7 mouse cellular contexts compared by ENCODE assay signal in the genomic region with DNA sequence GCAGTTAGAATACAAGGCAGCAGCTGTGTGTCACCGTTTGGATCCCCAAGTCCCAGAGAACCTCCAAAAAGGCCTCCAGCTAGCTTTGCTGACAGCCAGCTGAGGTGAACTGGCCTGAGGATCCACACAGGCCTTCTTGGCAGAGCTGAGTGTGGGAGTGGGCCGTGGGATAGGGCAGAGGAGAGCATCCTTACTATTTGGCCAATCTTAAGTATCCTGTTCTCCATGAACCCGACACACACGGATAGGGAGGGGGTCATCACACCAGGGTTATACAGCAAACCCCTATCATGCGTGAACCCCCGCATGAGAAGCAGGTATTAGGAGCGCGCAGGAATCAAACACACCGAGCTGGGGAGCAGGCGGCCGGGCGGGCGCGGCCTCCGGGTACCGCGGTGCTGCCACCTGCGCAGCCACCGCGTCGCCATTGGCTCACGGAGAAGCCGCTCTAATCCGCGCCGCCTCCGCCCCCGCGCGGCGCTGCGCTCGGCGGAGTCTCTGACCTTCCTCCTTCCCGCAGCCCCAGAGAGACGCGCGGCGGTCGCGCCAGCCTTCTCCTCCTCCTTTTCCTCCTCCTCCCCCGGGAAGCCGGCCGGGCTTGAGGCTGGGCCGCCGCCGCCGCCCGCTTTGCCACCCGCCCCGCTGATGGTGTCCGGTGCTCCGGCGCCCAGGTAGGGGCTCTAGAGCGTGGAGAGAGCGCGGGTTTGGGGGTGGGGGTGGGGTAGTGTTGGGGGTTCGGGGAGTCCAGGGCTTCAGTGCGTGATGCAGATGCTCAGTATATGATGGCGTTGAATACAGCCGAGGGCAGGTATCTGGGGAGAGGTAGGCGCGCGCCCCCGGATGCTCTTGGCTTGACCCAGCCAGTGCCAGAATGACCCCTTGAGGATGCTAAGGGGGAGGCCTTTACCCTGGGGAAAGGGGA. TPM values are rescaled to one million over a fixed set of nuclear protein-coding genes. Genes with fewer than 3 reads are reported as not detected.
DNase-seq lines count a peak whose midpoint lies in the region; ATAC-seq lines count a peak whose summit lies in the region.

A gene (plus strand): TSS at position 421 of the 922 bp plus-strand sequence.

- peak within 1 kb of the TSS; percentile 83 for H3K4me2 ChIP-seq in hindbrain, embryonic 14.5 days (replicated peaks)
- peak within 1 kb of the TSS; percentile 85 for H3K4me2 ChIP-seq in midbrain, embryonic 14.5 days (ENCODE audit: low read length)
- peak within 1 kb of the TSS; percentile 62 for H3K4me2 ChIP-seq in stomach, embryonic 14.5 days (replicated peaks; ENCODE audit: low read depth, low read length)

- 1% methylated on average over 46 of the region's 65 CpGs for WGBS in hindbrain, embryonic 14.5 days
- WGBS in midbrain, embryonic 14.5 days, result 1% methylated on average over 65 of the region's 65 CpGs
- 1% methylated on average over 56 of the region's 65 CpGs for WGBS in stomach, embryonic 14.5 days

- peak; percentile 41 to 47 for DNase-seq in CD8-positive naive resting alpha-beta T cell, adult 2 months (ENCODE audit: low read depth in 2 of 2, low spot score in 2 of 2)
- peak; percentile 63 for DNase-seq in T-cell, adult 2 months (ENCODE audit: low spot score)
- peak; percentile 33 for DNase-seq in embryo, embryonic 9.5 days (ENCODE audit: extremely low spot score)
- DNase-seq in hindbrain, embryonic 14.5 days (ENCODE audit: low spot score), result peak; percentile 78
- DNase-seq in left cerebral cortex, postnatal 10 days (ENCODE audit: extremely low spot score in 1 of 2, low spot score in 2 of 2), result peak in 1 of 2 experiments; percentile 82
- DNase-seq in midbrain, embryonic 14.5 days, result peak; percentile 89

- intact Hi-C loops in left cerebral cortex, postnatal 10 days (cut with DNase I), result no loop called here

- H3K4me3 ChIP-seq in hindbrain, embryonic 14.5 days (replicated peaks; ENCODE audit: low read length), result peak within 1 kb of the TSS; percentile 75
- peak within 1 kb of the TSS; percentile 54 for H3K4me3 ChIP-seq in midbrain, embryonic 14.5 days (replicated peaks; ENCODE audit: low read depth, low read length)
- peak within 1 kb of the TSS; percentile 31 for H3K4me3 ChIP-seq in stomach, embryonic 14.5 days (ENCODE audit: low read depth, low read length)

- H3K27ac ChIP-seq in hindbrain, embryonic 14.5 days, result peak within 1 kb of the TSS; percentile 62
- H3K27ac ChIP-seq in midbrain, embryonic 14.5 days (replicated peaks; ENCODE audit: low read depth, low read length), result peak within 1 kb of the TSS; percentile 43
- no peak within 1 kb of the TSS for H3K27ac ChIP-seq in stomach, embryonic 14.5 days (ENCODE audit: low read length)

- H3K36me3 ChIP-seq in hindbrain, embryonic 14.5 days (replicated peaks; ENCODE audit: control insufficient read depth, insufficient read depth), result no peaks in the 10 kb centered on the region
- H3K36me3 ChIP-seq in midbrain, embryonic 14.5 days (ENCODE audit: control insufficient read depth, insufficient read depth, low read length), result no peaks in the 10 kb centered on the region
- no peaks in the 10 kb centered on the region for H3K36me3 ChIP-seq in stomach, embryonic 14.5 days (ENCODE audit: control insufficient read depth, insufficient read depth, low read length)

- no peaks in the 10 kb centered on the region for H3K9me3 ChIP-seq in hindbrain, embryonic 14.5 days (ENCODE audit: control insufficient read depth, low read length)
- no peaks in the 10 kb centered on the region for H3K9me3 ChIP-seq in midbrain, embryonic 14.5 days (ENCODE audit: control insufficient read depth, low read length)
- H3K9me3 ChIP-seq in stomach, embryonic 14.5 days (ENCODE audit: control insufficient read depth, low read depth, low read length), result no peaks in the 10 kb centered on the region

- H3K4me1 ChIP-seq in hindbrain, embryonic 14.5 days (replicated peaks; ENCODE audit: control insufficient read depth, insufficient read depth, low read length), result peaks cover 10% of the 10 kb centered on the region; the same call in 1 of the 2 replicates
- no peaks in the 10 kb centered on the region; the same call in 1 of the 2 replicates for H3K4me1 ChIP-seq in midbrain, embryonic 14.5 days (ENCODE audit: control insufficient read depth, insufficient read depth, low read length)
- H3K4me1 ChIP-seq in stomach, embryonic 14.5 days (ENCODE audit: control insufficient read depth, insufficient read depth, low read length), result peaks cover 9% of the 10 kb centered on the region; the same call in 1 of the 2 replicates

- peak; percentile 85 for ATAC-seq in hindbrain, embryonic 14.5 days (ENCODE audit: low FRiP score)
- peak; percentile 79 for ATAC-seq in midbrain, embryonic 14.5 days (ENCODE audit: low FRiP score, low TSS enrichment)
- ATAC-seq in stomach, embryonic 14.5 days (ENCODE audit: insufficient number of reproducible peaks, insufficient read depth, low FRiP score, low read depth), result peak; percentile 59

- H3K27me3 ChIP-seq in hindbrain, embryonic 14.5 days (ENCODE audit: control insufficient read depth, insufficient read depth, low read length), result no peaks in the 10 kb centered on the region
- 0 out of 2 replicates have a peak, but pooled peaks cover 5% of the 10 kb centered on the region for H3K27me3 ChIP-seq in midbrain, embryonic 14.5 days (ENCODE audit: control insufficient read depth, insufficient read depth, low read length)
- H3K27me3 ChIP-seq in stomach, embryonic 14.5 days (ENCODE audit: control insufficient read depth, insufficient read depth, low read length), result peaks cover 13% of the 10 kb centered on the region; the same call in 1 of the 2 replicates

- peak within 1 kb of the TSS; percentile 82 for H3K9ac ChIP-seq in hindbrain, embryonic 14.5 days
- peak within 1 kb of the TSS; percentile 63 for H3K9ac ChIP-seq in midbrain, embryonic 14.5 days (replicated peaks; ENCODE audit: low read length)
- no peak within 1 kb of the TSS for H3K9ac ChIP-seq in stomach, embryonic 14.5 days (replicated peaks; ENCODE audit: low read depth, low read length)

RNA-seq across cellular contexts. Expression of the gene that starts here (rescaled TPM):
- polyA plus RNA-seq in hindbrain, embryonic 14.5 days (2014; fragmentation: Nextera tagmentation; extraction: Ambion mirVana), result 44.5 and 51.7 TPM in 2 replicates
- total RNA-seq in left cerebral cortex, postnatal 10 days (2021), result 100 to 1,000 TPM; 204 to 211 TPM
- 33.0 and 42.1 TPM in 2 replicates for polyA plus RNA-seq in midbrain, embryonic 14.5 days (2014; fragmentation: Nextera tagmentation; extraction: Ambion mirVana)
- polyA plus RNA-seq in stomach, embryonic 14.5 days (2014; fragmentation: Nextera tagmentation; extraction: Ambion mirVana), result 1.8 and 2.3 TPM in 2 replicates

Comparison
In these comparisons a context has a peak if more than half of its experiments do, and no peak if none do; other contexts are left out.
1. RNA of the gene that starts here (polyA plus RNA-seq): 44.5 to 51.7 TPM in hindbrain, embryonic 14.5 days and 33.0 to 42.1 TPM in midbrain, embryonic 14.5 days; 1.8 to 2.3 TPM in stomach, embryonic 14.5 days; every median in the first group is over 10 times any median in the second.
2. Peak in every context shown above with its lines, with median percentiles within 50 percentile points of each other: ATAC-seq, H3K4me2 ChIP-seq and H3K4me3 ChIP-seq.